Mouse (Mus musculus) heart, adult 8-10 months (tissue): ENCODE data around the gene Grin2a. TPM values are rescaled to one million over a fixed set of nuclear protein-coding genes. Genes with fewer than 3 reads are reported as not detected.

Source experiments
- total RNA-seq, 4 experiments: library from RNA; stranded (reverse); gene quantifications; 2 replicates each; pipeline ENCODE4 v1.2.4; 2022

Grin2a gene
- total RNA-seq, 4 experiments from 2014 or later = 0.19 to 0.66 (median 0.38) TPM

Other genes with a start within 250 kb of the Grin2a start
- not detected for gene Rpl39l, start 174.7 kb upstream of the Grin2a start, total RNA-seq
- not detected for gene Atf7ip2, start 197.2 kb upstream of the Grin2a start, total RNA-seq